Mouse (Mus musculus) E14TG2a.4 (cell line): ENCODE data around the gene Mien1.

Experiments used
- CTCF ChIP-seq: conservative IDR thresholded peaks from 2 replicates; pipeline ENCODE4 v1.5.1; 2014; ENCODE audit warnings: low read length
- NANOG ChIP-seq: IDR thresholded peaks from 2 replicates; pipeline ENCODE4 v1.6.1; 2014; ENCODE audit warnings: borderline replicate concordance, low read length, mixed read lengths
- POU5F1 ChIP-seq: IDR thresholded peaks from 2 replicates; pipeline ENCODE4 v1.6.1; 2014; ENCODE audit warnings: low read length, borderline replicate concordance

DNA sequence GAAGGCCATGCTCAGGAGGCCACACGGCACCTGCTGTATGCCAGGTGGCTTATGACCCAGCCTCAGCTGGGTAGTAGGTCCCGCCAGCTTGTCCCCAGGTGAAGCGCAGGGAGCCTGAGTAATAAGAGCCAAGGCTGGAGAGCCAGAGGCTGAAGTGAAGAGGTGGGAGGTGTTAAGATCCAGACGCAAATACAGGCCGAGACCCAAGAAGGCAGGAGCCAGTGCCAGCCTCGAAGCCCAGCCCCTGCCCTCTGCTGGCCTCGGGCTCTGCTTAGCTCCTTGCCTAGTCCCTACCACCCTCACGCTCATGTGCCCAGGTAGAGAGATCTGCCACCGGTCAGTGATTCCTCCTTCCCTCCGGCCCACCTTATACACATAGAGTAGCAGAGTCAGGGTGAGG, 50.5 kb downstream of the Mien1 start:
- no peak for TF ChIP-seq CTCF
- no peak for TF ChIP-seq NANOG
- no peak for TF ChIP-seq POU5F1
